Mouse (Mus musculus) CD4-positive, CD25-positive, alpha-beta regulatory T cell, adult 4 months (primary cell): ENCODE results near the gene Adora3. TPM values are rescaled to one million over a fixed set of nuclear protein-coding genes. Genes with fewer than 3 reads are reported as not detected.
"Not testable (repeated sequence)": the region's sequence is repeated elsewhere in the genome, so short reads cannot be mapped to it uniquely, and the experiment has no call there.

Experiments
- ATAC-seq: one replicate; pipeline ENCODE4 v1.8.0; 2017
- polyA plus RNA-seq, 2 experiments: library from polyadenylated mRNA; unstranded; fragments of 100-300 nt; shearing (Covaris generic); gene quantifications; one replicate each; pipeline ENCODE4 v1.2.1; 2017

Adora3 gene
- polyA plus RNA-seq, 2 experiments from 2014 or later: not detected

- ATAC-seq: no peak
Measured at GRCm38 (mm10) chr3:105904721-105905120, 34.1 kb downstream of the Adora3 start.

GRCm38 (mm10) chr3:105907956-105908655 is 37.4 kb downstream of the Adora3 start:
- no peak for ATAC-seq

- ATAC-seq: no peak
Measured at GRCm38 (mm10) chr3:105908976-105909375, 38.3 kb downstream of the Adora3 start.

GRCm38 (mm10) chr3:105910519-105911190 is 40.0 kb downstream of the Adora3 start:
- peak; percentile 98 for ATAC-seq

- ATAC-seq: no peak
Measured at GRCm38 (mm10) chr3:105912097-105912880, 41.6 kb downstream of the Adora3 start.

- ATAC-seq: no peak
Measured at GRCm38 (mm10) chr3:105913839-105914681, 43.4 kb downstream of the Adora3 start.

GRCm38 (mm10) chr3:105915281-105915680 is 44.6 kb downstream of the Adora3 start:
- no peak for ATAC-seq

GRCm38 (mm10) chr3:105916455-105916854 is 45.8 kb downstream of the Adora3 start:
- not testable (repeated sequence) for ATAC-seq

GRCm38 (mm10) chr3:105917656-105918354 is 47.1 kb downstream of the Adora3 start:
- no peak for ATAC-seq

- ATAC-seq: no peak
Measured at GRCm38 (mm10) chr3:105918355-105918745, 47.7 kb downstream of the Adora3 start.

- ATAC-seq: not testable (repeated sequence)
Measured at GRCm38 (mm10) chr3:105920743-105921142, 50.1 kb downstream of the Adora3 start.

GRCm38 (mm10) chr3:105921959-105922358 is 51.3 kb downstream of the Adora3 start:
- no peak for ATAC-seq

GRCm38 (mm10) chr3:105924616-105925015 is 54.0 kb downstream of the Adora3 start:
- ATAC-seq: no peak

GRCm38 (mm10) chr3:105927561-105928194 is 57.0 kb downstream of the Adora3 start:
- ATAC-seq: no peak

GRCm38 (mm10) chr3:105928195-105928569 is 57.5 kb downstream of the Adora3 start:
- no peak for ATAC-seq

GRCm38 (mm10) chr3:105928781-105929180 is 58.1 kb downstream of the Adora3 start:
- ATAC-seq: no peak

GRCm38 (mm10) chr3:105929821-105930220 is 59.2 kb downstream of the Adora3 start:
- ATAC-seq: no peak

GRCm38 (mm10) chr3:105931095-105931494 is 60.4 kb downstream of the Adora3 start:
- ATAC-seq: no peak

- ATAC-seq: no peak
Measured at GRCm38 (mm10) chr3:105932240-105933071, 61.8 kb downstream of the Adora3 start, which contains the start of gene I830077J02Rik. Gene I830077J02Rik, minus strand, starts transcription at chr3:105932664.

- no peak for ATAC-seq
Measured at GRCm38 (mm10) chr3:105933926-105934325, 63.3 kb downstream of the Adora3 start.
